Mouse (Mus musculus) limb, embryonic 14.5 days (tissue): ENCODE data around the gene Cxxc4. TPM values are rescaled to one million over a fixed set of nuclear protein-coding genes. Genes with fewer than 3 reads are reported as not detected.
A peak's percentile ranks its signal among the peaks of the same experiment; 100 is the strongest.

Source experiments
- ATAC-seq: fragments of 200-750 bp; cut with Nextera tagmentation; 2 replicates; pipeline ENCODE4 v1.8.0; 2017; ENCODE audit warnings: low read depth, moderate number of reproducible peaks, moderate TSS enrichment; ENCODE audit not compliant: low FRiP score
- DNase-seq: peaks from one replicate; pipeline ENCODE4 v3.0.0-alpha.2; 2015; ENCODE audit warnings: low spot score
- H3K27ac ChIP-seq: fragments of 300-500 bp; sonication (generic); replicated peaks from 2 replicates; pipeline ENCODE4 v1.5.1; 2014; ENCODE audit warnings: low read depth, mild to moderate bottlenecking, low read length, moderate library complexity, mixed read lengths
- H3K27me3 ChIP-seq: fragments of 300-500 bp; sonication (generic); 2 replicates; pipeline ENCODE4 v1.6.1; 2014; ENCODE audit warnings: low read length, mixed read lengths; ENCODE audit not compliant: control insufficient read depth, insufficient read depth
- H3K36me3 ChIP-seq: fragments of 300-500 bp; sonication (generic); 2 replicates; pipeline ENCODE4 v1.6.1; 2014; ENCODE audit warnings: mild to moderate bottlenecking, low read length, moderate library complexity, mixed read lengths; ENCODE audit not compliant: control insufficient read depth, insufficient read depth
- H3K4me1 ChIP-seq: fragments of 300-500 bp; sonication (generic); 2 replicates; pipeline ENCODE4 v1.6.1; 2014; ENCODE audit warnings: antibody characterized with exemption, low read length, mixed read lengths; ENCODE audit not compliant: control insufficient read depth, insufficient read depth
- H3K4me2 ChIP-seq: fragments of 300-500 bp; sonication (generic); replicated peaks from 2 replicates; pipeline ENCODE4 v1.6.1; 2014; ENCODE audit warnings: low read depth, mild to moderate bottlenecking, low read length, moderate library complexity; ENCODE audit not compliant: severe bottlenecking
- H3K4me3 ChIP-seq: fragments of 300-500 bp; sonication (generic); replicated peaks from 2 replicates; pipeline ENCODE4 v1.5.1; 2014; ENCODE audit warnings: low read length
- H3K9ac ChIP-seq: fragments of 300-500 bp; sonication (generic); 2 replicates; pipeline ENCODE4 v1.6.1; 2014; ENCODE audit warnings: mild to moderate bottlenecking, low read depth, low read length, moderate library complexity; ENCODE audit not compliant: severe bottlenecking
- H3K9me3 ChIP-seq: fragments of 300-500 bp; sonication (generic); 2 replicates; pipeline ENCODE4 v1.6.1; 2016; ENCODE audit warnings: low read length; ENCODE audit not compliant: control insufficient read depth
- POLR2A ChIP-seq: fragments of 200-500 bp; IDR thresholded peaks from 2 replicates; pipeline ENCODE4 v1.8.0; 2012; ENCODE audit warnings: inconsistent platforms, mild to moderate bottlenecking, moderate library complexity, borderline replicate concordance; ENCODE audit not compliant: insufficient read depth, insufficient read length; ENCODE audit errors: extremely low read depth
- WGBS: fragments of 180-500 bp; shearing (Covaris S2); extraction: QIAGEN DNeasy Blood & Tissue Kit; methylation state at CpG from one replicate; pipeline ENCODE4 v1.1.7; 2014; 5-methylcytosine and 5-hydroxymethylcytosine counted together
- polyA plus RNA-seq, 2 experiments: library from polyadenylated mRNA; depleted of rRNA in 1 of 2; stranded (reverse) in 1 of 2; unstranded in 1 of 2; fragments of >200 nt; fragmentation: Nextera tagmentation in 1 of 2; extraction: Ambion mirVana in 1 of 2; gene quantifications; 2 replicates each; pipeline versions ENCODE4 v1.2.1 to v1.2.3; 2012 to 2014

The Cxxc4 gene
- polyA plus RNA-seq, 2 experiments = 5.4 to 6.1 TPM

- ATAC-seq (peak; percentile 10), DNase-seq (peak; percentile 35)
- 2% methylated on average over 20 of the region's 51 CpGs for WGBS
- H3K9me3 ChIP-seq = no peaks in the 10 kb centered on the region
- H3K27ac ChIP-seq = peak overlapping the region; percentile 89
- peaks cover 7% of the 10 kb centered on the region for H3K4me1 ChIP-seq
- no peak for TF ChIP-seq POLR2A
- peak overlapping the region; percentile 90 for H3K4me2 ChIP-seq
- H3K4me3 ChIP-seq = peak overlapping the region; percentile 70
- H3K9ac ChIP-seq = peak overlapping the region; percentile 83
- no peaks in the 10 kb centered on the region for H3K27me3 ChIP-seq
- no peaks in the 10 kb centered on the region for H3K36me3 ChIP-seq
These were observed 3.2 kb downstream of the Cxxc4 start for GRCm38 (mm10) chr3:134239321-134239970.

- under 1% methylated on average over 24 of the region's 61 CpGs for WGBS
- H3K27me3 ChIP-seq = no peaks in the 10 kb centered on the region
- H3K4me1 ChIP-seq = peaks cover 4% of the 10 kb centered on the region
- H3K36me3 ChIP-seq = no peaks in the 10 kb centered on the region
- peak overlapping the region; percentile 83 for H3K9ac ChIP-seq
- DNase-seq (peak; percentile 66), ATAC-seq (peak; percentile 17)
- H3K4me3 ChIP-seq = peak overlapping the region; percentile 70
- 0 out of 2 replicates have a peak, but pooled peaks have one; percentile 10 for TF ChIP-seq POLR2A
- no peaks in the 10 kb centered on the region for H3K9me3 ChIP-seq
- H3K4me2 ChIP-seq = peak overlapping the region; percentile 90
- peak overlapping the region; percentile 89 for H3K27ac ChIP-seq
These were observed 3.9 kb downstream of the Cxxc4 start for GRCm38 (mm10) chr3:134239971-134240717.

- Histone ChIP-seq H3K36me3 (no peaks in the 10 kb centered on the region), H3K4me2 (peak overlapping the region; percentile 90), H3K4me1 (peaks cover 2% of the 10 kb centered on the region; the same call in 1 of the 2 replicates), H3K9me3 (no peaks in the 10 kb centered on the region), H3K27ac (peak overlapping the region; percentile 89; the same call in 1 of the 2 replicates), H3K4me3 (peak overlapping the region; percentile 70), H3K9ac (peak overlapping the region; percentile 83), H3K27me3 (no peaks in the 10 kb centered on the region)
- TF ChIP-seq POLR2A = no peak
- no peak for ATAC-seq
- DNase-seq = peak; percentile 6
- WGBS = 8% methylated on average over 6 of the region's 6 CpGs
These were observed 4.4 kb downstream of the Cxxc4 start for GRCm38 (mm10) chr3:134240718-134241025.

DNA sequence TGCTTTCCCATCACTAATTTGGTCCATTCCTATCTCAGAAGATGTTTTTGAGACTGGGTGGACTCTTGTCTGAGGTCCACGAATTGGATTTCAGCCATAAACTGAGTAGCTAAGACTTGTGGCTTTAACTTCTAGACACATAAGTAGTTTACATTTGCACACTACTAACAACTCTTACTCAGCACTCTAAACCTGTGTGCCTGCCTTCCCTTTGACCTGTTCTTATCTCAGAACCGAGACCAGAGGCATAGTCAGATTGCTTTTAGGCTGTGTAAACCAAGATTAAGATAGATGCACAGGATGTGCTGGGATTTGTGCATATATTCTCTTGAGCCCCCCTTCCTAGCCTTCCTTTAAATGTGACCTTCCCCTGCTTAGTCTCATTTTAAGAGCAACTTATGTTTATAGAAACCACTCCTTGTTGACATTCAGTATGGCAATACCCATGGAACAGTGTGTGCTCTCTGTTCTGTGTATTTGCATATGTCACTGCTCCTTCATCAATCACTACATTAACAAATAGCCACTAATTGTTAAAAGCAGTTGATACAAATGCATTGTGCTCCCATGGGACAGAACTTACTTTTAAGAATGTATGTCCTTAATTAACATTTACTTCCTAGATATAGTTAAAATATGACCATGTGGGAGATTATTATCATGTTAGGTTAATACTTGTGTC lies 7.0 kb downstream of the Cxxc4 start:
- H3K9ac ChIP-seq = no peak overlapping the region
- ATAC-seq (no peak), DNase-seq (no peak)
- no peak for TF ChIP-seq POLR2A
- no peaks in the 10 kb centered on the region for H3K9me3 ChIP-seq
- no peak overlapping the region for H3K4me3 ChIP-seq
- no peak overlapping the region for H3K27ac ChIP-seq
- no peaks in the 10 kb centered on the region for H3K36me3 ChIP-seq
- H3K4me2 ChIP-seq = no peak overlapping the region
- WGBS = 44% methylated on average over 2 of the region's 2 CpGs
- peaks cover 2% of the 10 kb centered on the region; the same call in 1 of the 2 replicates for H3K4me1 ChIP-seq
- no peaks in the 10 kb centered on the region for H3K27me3 ChIP-seq

DNA sequence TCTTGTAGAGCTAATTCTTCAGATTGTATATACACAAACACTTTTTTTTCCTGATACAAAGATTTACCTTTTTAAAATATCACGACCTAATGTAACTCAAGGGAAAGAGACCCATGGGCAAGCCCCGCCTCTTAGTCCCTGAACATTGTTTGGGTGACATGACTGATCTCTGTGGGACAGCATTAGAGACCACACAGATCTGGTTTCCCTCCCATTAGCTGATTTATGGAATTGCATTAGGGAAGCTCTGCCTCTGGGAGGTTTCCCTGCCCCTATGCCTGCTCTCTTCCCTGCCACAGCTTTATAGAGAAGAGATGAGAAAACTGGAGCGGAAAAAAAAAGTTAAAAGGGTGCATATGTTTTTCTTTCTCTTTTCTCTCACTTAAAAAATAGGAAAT lies 7.6 kb downstream of the Cxxc4 start:
- Histone ChIP-seq H3K4me2 (no peak overlapping the region), H3K36me3 (no peaks in the 10 kb centered on the region), H3K9ac (no peak overlapping the region), H3K27ac (no peak overlapping the region), H3K4me1 (peaks cover 2% of the 10 kb centered on the region; the same call in 1 of the 2 replicates), H3K4me3 (no peak overlapping the region), H3K9me3 (no peaks in the 10 kb centered on the region), H3K27me3 (no peaks in the 10 kb centered on the region)
- DNase-seq = no peak
- no peak for ATAC-seq
- 42% methylated on average over 3 of the region's 3 CpGs for WGBS
- no peak for TF ChIP-seq POLR2A
